Mouse (Mus musculus): Measurements from ENCODE around the gene Folr1.

- TF ChIP-seq CTCF (IDR thresholded peaks at IDR 0.05; ENCODE audit: borderline replicate concordance, control insufficient read depth, extremely low read depth, insufficient read depth, low read length, poor library complexity) (no peak), POLR2A (IDR thresholded peaks at IDR 0.05; ENCODE audit: control insufficient read depth, extremely low read depth, insufficient read depth, low read length, poor library complexity) (no peak)
Measured at GRCm38 (mm10) chr7:101853816-101854215, 16.8 kb downstream of the Folr1 start.
